Mouse (Mus musculus) cerebellum, adult (tissue): ENCODE data around the gene Slc39a8.

Source experiments
- ATAC-seq: cut with Nextera tagmentation; 2 replicates; pipeline ENCODE4 v1.9.2; 2017; ENCODE audit warnings: mild to moderate bottlenecking, moderate library complexity, mixed read lengths; ENCODE audit not compliant: insufficient number of reproducible peaks, low FRiP score, low TSS enrichment

Gene Slc39a8

GRCm38 (mm10) chr3:135905729-135906128 is 80.7 kb downstream of the Slc39a8 start:
- no peak for ATAC-seq

- ATAC-seq = no peak
Observed at GRCm38 (mm10) chr3:135907028-135907427, 81.9 kb downstream of the Slc39a8 start.

GRCm38 (mm10) chr3:135915941-135916340 is 90.9 kb downstream of the Slc39a8 start:
- ATAC-seq = no peak

GRCm38 (mm10) chr3:135918566-135919180 is 93.6 kb downstream of the Slc39a8 start:
- no peak for ATAC-seq

GRCm38 (mm10) chr3:135919305-135919704 is 94.2 kb downstream of the Slc39a8 start:
- no peak for ATAC-seq

- no peak for ATAC-seq
Observed at GRCm38 (mm10) chr3:135926729-135927128, 101.7 kb downstream of the Slc39a8 start.

- ATAC-seq = no peak
Observed at GRCm38 (mm10) chr3:135928184-135928583, 103.1 kb downstream of the Slc39a8 start.

GRCm38 (mm10) chr3:135937455-135937854 is 112.4 kb downstream of the Slc39a8 start:
- no peak for ATAC-seq
